Mouse (Mus musculus): ENCODE measurements around the gene Olfr307. TPM values are rescaled to one million over a fixed set of nuclear protein-coding genes. Genes with fewer than 3 reads are reported as not detected.
"Not testable (repeated sequence)": the region's sequence is repeated elsewhere in the genome, so short reads cannot be mapped to it uniquely, and the experiment has no call there.

Gene Olfr307
- total RNA-seq (2017) = not detected in 2 replicates

- no peak for ATAC-seq (replicated peaks in 1 of 2; ENCODE audit: insufficient read depth in 1 of 2, low FRiP score in 2 of 2, low TSS enrichment in 1 of 2, low read depth in 1 of 2, poor library complexity in 2 of 2, severe bottlenecking in 2 of 2)
Observed at GRCm38 (mm10) chr7:86337486-86337885, at the start of gene Olfr307. TSS of gene Olfr307 (minus strand) at chr7:86337586.

- ATAC-seq (replicated peaks in 1 of 2; ENCODE audit: insufficient read depth in 1 of 2, low FRiP score in 2 of 2, low TSS enrichment in 1 of 2, low read depth in 1 of 2, poor library complexity in 2 of 2, severe bottlenecking in 2 of 2) = no peak
Observed at GRCm38 (mm10) chr7:86386558-86386957, 49.2 kb upstream of the Olfr307 start, which contains the start of gene Olfr304. TSS of gene Olfr304 (minus strand) at chr7:86386658.

GRCm38 (mm10) chr7:86385769-86386168 is 48.4 kb upstream of the Olfr307 start:
- ATAC-seq (replicated peaks in 1 of 2; ENCODE audit: insufficient read depth in 1 of 2, low FRiP score in 2 of 2, low TSS enrichment in 1 of 2, low read depth in 1 of 2, poor library complexity in 2 of 2, severe bottlenecking in 2 of 2) = no peak

GRCm38 (mm10) chr7:86366828-86367227 is 29.4 kb upstream of the Olfr307 start, which contains the start of gene Olfr305:
TSS of gene Olfr305 (minus strand) at chr7:86366928.
- ATAC-seq (replicated peaks in 1 of 2; ENCODE audit: insufficient read depth in 1 of 2, low FRiP score in 2 of 2, low TSS enrichment in 1 of 2, low read depth in 1 of 2, poor library complexity in 2 of 2, severe bottlenecking in 2 of 2) = no peak

- not testable (repeated sequence) for ATAC-seq (replicated peaks in 1 of 2; ENCODE audit: insufficient read depth in 1 of 2, low FRiP score in 2 of 2, low TSS enrichment in 1 of 2, low read depth in 1 of 2, poor library complexity in 2 of 2, severe bottlenecking in 2 of 2)
Observed at GRCm38 (mm10) chr7:86346296-86346695, 8.9 kb upstream of the Olfr307 start.

- ATAC-seq (replicated peaks in 1 of 2; ENCODE audit: insufficient read depth in 1 of 2, low FRiP score in 2 of 2, low TSS enrichment in 1 of 2, low read depth in 1 of 2, poor library complexity in 2 of 2, severe bottlenecking in 2 of 2) = no peak
Observed at GRCm38 (mm10) chr7:86344253-86344652, 6.9 kb upstream of the Olfr307 start.

- no peak for ATAC-seq (replicated peaks in 1 of 2; ENCODE audit: insufficient read depth in 1 of 2, low FRiP score in 2 of 2, low TSS enrichment in 1 of 2, low read depth in 1 of 2, poor library complexity in 2 of 2, severe bottlenecking in 2 of 2)
Observed at GRCm38 (mm10) chr7:86342881-86343565, 5.6 kb upstream of the Olfr307 start.

GRCm38 (mm10) chr7:86325530-86325929 is 11.9 kb downstream of the Olfr307 start, which contains the start of gene Olfr308:
TSS of gene Olfr308 (minus strand) at chr7:86325630.
- no peak for ATAC-seq (replicated peaks in 1 of 2; ENCODE audit: insufficient read depth in 1 of 2, low FRiP score in 2 of 2, low TSS enrichment in 1 of 2, low read depth in 1 of 2, poor library complexity in 2 of 2, severe bottlenecking in 2 of 2)

- peak; percentile 42 to 75; a peak in 3 of 4 replicates for ATAC-seq (replicated peaks in 1 of 2; ENCODE audit: insufficient read depth in 1 of 2, low FRiP score in 2 of 2, low TSS enrichment in 1 of 2, low read depth in 1 of 2, poor library complexity in 2 of 2, severe bottlenecking in 2 of 2)
Observed at GRCm38 (mm10) chr7:86321323-86321722, 16.1 kb downstream of the Olfr307 start.

GRCm38 (mm10) chr7:86313608-86314007 is 23.8 kb downstream of the Olfr307 start, which contains the start of gene Olfr309:
TSS of gene Olfr309 (minus strand) at chr7:86313708.
- no peak for ATAC-seq (replicated peaks in 1 of 2; ENCODE audit: insufficient read depth in 1 of 2, low FRiP score in 2 of 2, low TSS enrichment in 1 of 2, low read depth in 1 of 2, poor library complexity in 2 of 2, severe bottlenecking in 2 of 2)

Other genes starting within 250 kb of the Olfr307 start
- gene Vmn2r75, start 165.8 kb downstream of the Olfr307 start, total RNA-seq (2017) = not detected in 2 replicates
- gene Vmn2r76, start 91.3 kb downstream of the Olfr307 start, total RNA-seq (2017) = not detected in 2 replicates
- not detected in 2 replicates for gene Olfr310, start 60.4 kb downstream of the Olfr307 start, total RNA-seq (2017)
- not detected in 2 replicates for gene Olfr309, start 23.9 kb downstream of the Olfr307 start, total RNA-seq (2017)
- not detected in 2 replicates for gene Olfr308, start 12.0 kb downstream of the Olfr307 start, total RNA-seq (2017)
- not detected in 2 replicates for gene Olfr305, start 29.3 kb upstream of the Olfr307 start, total RNA-seq (2017)
- not detected in 2 replicates for gene Olfr304, start 49.1 kb upstream of the Olfr307 start, total RNA-seq (2017)
- gene Olfr303, start 60.2 kb upstream of the Olfr307 start, total RNA-seq (2017) = not detected in 2 replicates
- not detected in 2 replicates for gene Olfr301, start 66.3 kb upstream of the Olfr307 start, total RNA-seq (2017)
- gene Olfr299, start 122.3 kb upstream of the Olfr307 start, total RNA-seq (2017) = not detected in 2 replicates
- gene Olfr298, start 154.9 kb upstream of the Olfr307 start, total RNA-seq (2017) = not detected in 2 replicates
- not detected in 2 replicates for gene Olfr297, start 182.4 kb upstream of the Olfr307 start, total RNA-seq (2017)
- gene Olfr295, start 246.3 kb upstream of the Olfr307 start, total RNA-seq (2017) = not detected in 2 replicates

Data from hematopoietic stem cell, adult 5-6 weeks (primary cell).